Mouse (Mus musculus) ES-E14 (cell line): Measurements from ENCODE around the gene Spon1.

Experiments
- HCFC1 ChIP-seq: IDR thresholded peaks from 2 replicates; pipeline ENCODE4 v1.6.1; 2012; ENCODE audit warnings: low read length, inconsistent platforms, borderline replicate concordance; ENCODE audit not compliant: insufficient read depth
- MAFK ChIP-seq: IDR thresholded peaks from 2 replicates; pipeline ENCODE4 v1.6.1; 2014; ENCODE audit warnings: mild to moderate bottlenecking, low read depth, low read length, inconsistent platforms; ENCODE audit not compliant: insufficient read depth

DNA sequence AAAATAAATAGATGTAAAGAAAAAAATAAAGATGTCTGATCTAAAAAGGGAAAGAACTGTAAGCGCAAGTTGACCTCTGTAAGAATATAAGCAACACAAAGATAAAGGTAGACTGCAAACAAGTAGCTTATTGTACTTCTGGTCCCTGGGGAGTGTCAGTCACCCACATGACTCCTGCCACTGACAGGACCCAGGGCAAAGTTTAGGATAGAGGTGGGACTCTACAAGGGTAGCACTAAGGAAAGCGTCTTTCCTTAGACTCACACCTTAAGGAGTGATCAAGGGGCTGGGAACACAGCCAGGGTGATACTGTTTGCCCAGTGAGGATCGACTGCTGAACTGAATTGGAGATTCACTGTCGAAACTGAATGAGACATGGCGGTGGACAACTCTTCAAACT is 323.1 kb downstream of the Spon1 start:
- no peak for TF ChIP-seq HCFC1
- TF ChIP-seq MAFK, result no peak
